Mouse (Mus musculus) testis, adult 2 months (tissue): Measurements from ENCODE around the gene Poldip3.

Experiments used
- CTCF ChIP-seq: fragments of 200-500 bp; IDR thresholded peaks from 2 replicates; pipeline ENCODE4 v1.5.1; 2012; ENCODE audit warnings: low read depth, mild to moderate bottlenecking, inconsistent platforms, low read length, moderate library complexity; ENCODE audit not compliant: control insufficient read depth, insufficient read depth, insufficient replicate concordance
- POLR2A ChIP-seq: fragments of 200-500 bp; IDR thresholded peaks from 2 replicates; pipeline ENCODE4 v1.6.1; 2012; ENCODE audit warnings: low read depth, mild to moderate bottlenecking, inconsistent platforms, low read length, moderate library complexity; ENCODE audit not compliant: control insufficient read depth

DNA sequence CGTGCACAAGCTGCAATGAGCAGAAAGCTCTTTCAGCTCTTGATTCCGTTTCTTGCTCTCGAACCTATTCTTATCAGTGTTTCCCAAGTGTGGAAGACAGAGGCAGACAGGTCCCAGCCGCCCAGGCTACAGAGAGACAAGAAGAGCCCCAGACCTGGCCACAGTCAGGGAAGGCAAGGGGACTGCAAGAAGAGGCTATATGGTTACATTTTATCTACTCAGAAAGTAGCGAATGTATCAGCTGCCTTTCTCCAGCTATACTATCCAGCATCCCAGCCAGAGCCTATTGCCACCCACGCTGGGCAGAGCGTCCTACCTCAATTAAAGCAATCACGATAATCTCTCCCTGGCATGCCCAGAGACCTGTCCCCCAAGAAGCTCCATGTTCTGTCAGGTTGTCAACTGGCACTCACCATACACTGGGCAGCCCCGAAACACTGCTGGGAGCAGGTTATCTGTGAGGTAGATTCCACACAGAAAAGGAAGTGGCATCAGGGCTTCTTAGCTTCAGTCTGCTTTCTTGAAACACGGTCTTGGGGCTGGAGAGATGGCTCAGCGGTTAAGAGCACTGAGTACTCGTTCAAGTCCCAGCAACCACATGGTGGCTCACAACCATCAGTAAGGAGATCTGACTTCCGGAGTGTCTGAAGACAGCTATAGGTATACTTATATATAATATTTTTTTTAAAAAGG is 62.4 kb downstream of the Poldip3 start:
- TF ChIP-seq CTCF (no peak), POLR2A (no peak)
